Mouse (Mus musculus): ENCODE data around the gene Cpsf3.

DNA sequence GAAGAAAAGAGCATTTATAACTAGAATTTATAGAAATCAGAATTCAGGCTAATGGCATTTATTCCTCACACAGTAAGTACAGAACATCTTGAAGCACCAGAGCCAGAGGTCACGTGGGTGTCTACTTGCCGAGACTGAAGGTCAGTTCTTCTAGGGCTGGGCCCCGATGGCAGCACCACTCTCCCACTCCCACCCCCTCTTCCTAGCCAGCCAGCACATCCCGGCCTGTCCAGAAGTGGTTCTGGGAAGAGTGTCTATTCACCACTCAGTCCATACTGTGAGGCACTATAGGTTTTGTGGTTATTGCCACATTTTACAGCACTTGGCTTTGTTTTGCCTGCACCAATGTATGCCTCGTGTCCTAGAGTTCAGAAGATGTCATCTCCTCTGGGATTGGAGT, 38.9 kb downstream of the Cpsf3 start:
- TF ChIP-seq USF1 (IDR thresholded peaks at IDR 0.05; ENCODE audit: low read depth) (no peak), FOSL1 (IDR thresholded peaks at IDR 0.05; ENCODE audit: insufficient read depth, low read length, poor library complexity, severe bottlenecking) (no peak), MYOD1 (IDR thresholded peaks at IDR 0.05; ENCODE audit: control insufficient read depth, insufficient read length, low read depth) (no peak), MAX (IDR thresholded peaks at IDR 0.05) (no peak), MYOG (IDR thresholded peaks at IDR 0.05; ENCODE audit: control insufficient read depth, extremely low read depth, insufficient read length) (no peak), CTCF (IDR thresholded peaks at IDR 0.05; ENCODE audit: control insufficient read depth, insufficient read depth, insufficient read length) (no peak), CEBPB (IDR thresholded peaks at IDR 0.05; ENCODE audit: low read depth) (no peak)
